Comparison of ENCODE assay signal across 16 mouse cellular contexts in genomic region chr2:138074020-138074613, GRCm38 (mm10).
DNase-seq lines count a peak whose midpoint lies in the region; ATAC-seq lines count a peak whose summit lies in the region.
"Had no signal": no experiment of that assay in that cellular context is flagged by ENCODE, and none has a peak within 500 bp of the region (broad histone marks: within the 10 kb centered on the region; RNA-seq: fewer than 3 reads in every experiment).

No protein-coding gene starts in this region.

- 29% methylated on average over 6 of the region's 6 CpGs for WGBS in hindbrain, embryonic 13.5 days
- WGBS in hindbrain, embryonic 12.5 days, result 49% methylated on average over 6 of the region's 6 CpGs
- WGBS in hindbrain, embryonic 16.5 days, result 32% methylated on average over 6 of the region's 6 CpGs

- no peak overlapping the region for H3K4me3 ChIP-seq in hindbrain, embryonic 13.5 days
- no peak overlapping the region for H3K4me3 ChIP-seq in hindbrain, embryonic 12.5 days
- H3K4me3 ChIP-seq in hindbrain, embryonic 16.5 days (ENCODE audit: low read length), result no peak overlapping the region
- H3K4me3 ChIP-seq: embryonic facial prominence, embryonic 10.5 days; heart, adult 2 months; layer of hippocampus, adult 2 months; limb, embryonic 12.5 days; liver, embryonic 15.5 days had no signal

- intact Hi-C loops in left cerebral cortex, postnatal 4 days (cut with DNase I), result no loop called here
- intact Hi-C loops in left cerebral cortex, postnatal 36 days (cut with DNase I), result no loop called here
- intact Hi-C loops in gastrocnemius, postnatal 14 days (cut with DNase I; ENCODE audit: low total_unique reads), result no loop called here

- no peaks in the 10 kb centered on the region for H3K9me3 ChIP-seq in hindbrain, embryonic 13.5 days
- H3K9me3 ChIP-seq in hindbrain, embryonic 12.5 days (replicated peaks), result no peaks in the 10 kb centered on the region
- no peaks in the 10 kb centered on the region for H3K9me3 ChIP-seq in hindbrain, embryonic 16.5 days (ENCODE audit: control insufficient read depth, low read length)
- H3K9me3 ChIP-seq: embryonic facial prominence, embryonic 10.5 days; limb, embryonic 12.5 days; liver, embryonic 15.5 days had no signal

- ATAC-seq in hindbrain, embryonic 13.5 days (ENCODE audit: low FRiP score), result peak; percentile 65; the same call in 1 of the 2 replicates
- no peak for ATAC-seq in hindbrain, embryonic 12.5 days (ENCODE audit: low FRiP score)
- ATAC-seq in hindbrain, embryonic 16.5 days, result peak; percentile 96
- ATAC-seq in erythroblast, adult 5-6 weeks (replicated peaks; ENCODE audit: low FRiP score, poor library complexity, severe bottlenecking), result no peak
- ATAC-seq: intestine, embryonic 16.5 days had no signal

- no peak overlapping the region for H3K9ac ChIP-seq in hindbrain, embryonic 13.5 days
- no peak overlapping the region for H3K9ac ChIP-seq in hindbrain, embryonic 12.5 days
- no peak overlapping the region for H3K9ac ChIP-seq in hindbrain, embryonic 16.5 days (ENCODE audit: low read depth, low read length)
- H3K9ac ChIP-seq: limb, embryonic 12.5 days; liver, embryonic 15.5 days had no signal

- H3K36me3 ChIP-seq in hindbrain, embryonic 13.5 days, result no peaks in the 10 kb centered on the region
- no peaks in the 10 kb centered on the region for H3K36me3 ChIP-seq in hindbrain, embryonic 12.5 days
- no peaks in the 10 kb centered on the region for H3K36me3 ChIP-seq in hindbrain, embryonic 16.5 days (ENCODE audit: control insufficient read depth, insufficient read depth, low read length)
- H3K36me3 ChIP-seq: embryonic facial prominence, embryonic 10.5 days; limb, embryonic 12.5 days; liver, embryonic 15.5 days had no signal

- no peaks in the 10 kb centered on the region for H3K27me3 ChIP-seq in hindbrain, embryonic 13.5 days
- H3K27me3 ChIP-seq in hindbrain, embryonic 12.5 days, result no peaks in the 10 kb centered on the region
- H3K27me3 ChIP-seq in hindbrain, embryonic 16.5 days (replicated peaks; ENCODE audit: control insufficient read depth, insufficient read depth, low read length), result no peaks in the 10 kb centered on the region
- H3K27me3 ChIP-seq: limb, embryonic 12.5 days; liver, embryonic 15.5 days had no signal

- H3K4me2 ChIP-seq in hindbrain, embryonic 13.5 days, result no peak overlapping the region
- H3K4me2 ChIP-seq in hindbrain, embryonic 12.5 days (replicated peaks), result no peak overlapping the region
- H3K4me2 ChIP-seq in hindbrain, embryonic 16.5 days (ENCODE audit: low read length), result no peak overlapping the region
- H3K4me2 ChIP-seq: limb, embryonic 12.5 days; liver, embryonic 15.5 days had no signal

- no peaks in the 10 kb centered on the region for H3K4me1 ChIP-seq in hindbrain, embryonic 13.5 days (replicated peaks)
- H3K4me1 ChIP-seq in hindbrain, embryonic 12.5 days, result no peaks in the 10 kb centered on the region
- H3K4me1 ChIP-seq in hindbrain, embryonic 16.5 days (ENCODE audit: control insufficient read depth, insufficient read depth, low read depth, low read length), result no peaks in the 10 kb centered on the region
- H3K4me1 ChIP-seq: embryonic facial prominence, embryonic 10.5 days; limb, embryonic 12.5 days; liver, embryonic 15.5 days had no signal

- H3K27ac ChIP-seq in hindbrain, embryonic 13.5 days, result no peak overlapping the region
- H3K27ac ChIP-seq in hindbrain, embryonic 12.5 days, result no peak overlapping the region
- H3K27ac ChIP-seq in hindbrain, embryonic 16.5 days (ENCODE audit: low read depth, low read length), result no peak overlapping the region
- H3K27ac ChIP-seq: embryonic facial prominence, embryonic 10.5 days; heart, adult 2 months; layer of hippocampus, adult 2 months; limb, embryonic 12.5 days; liver, embryonic 15.5 days had no signal

- peak; percentile 59 for DNase-seq in left cerebral cortex, postnatal 4 days
- DNase-seq in left cerebral cortex, postnatal 36 days (ENCODE audit: low spot score in 2 of 2), result no peak
- peak; percentile 20 for DNase-seq in cerebellum, adult 9-10 months
- DNase-seq in gastrocnemius, postnatal 14 days, result no peak
- DNase-seq: adrenal gland, postnatal 10 days; heart, adult 2 months; lung, postnatal 14 days had no signal

Comparison
In these comparisons a context has a peak if more than half of its experiments do, and no peak if none do; other contexts are left out.
1. ATAC-seq: peak in hindbrain, embryonic 13.5 days (single experiment) and hindbrain, embryonic 16.5 days (single experiment); none in hindbrain, embryonic 12.5 days (single experiment) and erythroblast, adult 5-6 weeks (single experiment).
2. DNase-seq: peak in left cerebral cortex, postnatal 4 days (single experiment) and cerebellum, adult 9-10 months (single experiment); none in left cerebral cortex, postnatal 36 days (0 of 2) and gastrocnemius, postnatal 14 days (single experiment).